Mouse (Mus musculus) cerebellum, adult 2 months (tissue): ENCODE results near the gene Figla.
"Not testable (repeated sequence)": the region's sequence is repeated elsewhere in the genome, so short reads cannot be mapped to it uniquely, and the experiment has no call there.

Experiments used
- CTCF ChIP-seq: fragments of 200-500 bp; IDR thresholded peaks from 2 replicates; pipeline ENCODE4 v1.5.1; 2011; ENCODE audit warnings: low read depth, mild to moderate bottlenecking, control low read depth, low read length, moderate library complexity, borderline replicate concordance; ENCODE audit not compliant: insufficient read depth
- POLR2A ChIP-seq: fragments of 200-500 bp; IDR thresholded peaks from 2 replicates; pipeline ENCODE4 v1.6.1; 2011; ENCODE audit warnings: low read length, control low read depth, borderline replicate concordance; ENCODE audit not compliant: insufficient read depth

GRCm38 (mm10) chr6:85978736-85979135 lies 37.2 kb upstream of the Figla start:
- TF ChIP-seq POLR2A, CTCF: not testable (repeated sequence)
